Mouse (Mus musculus): ENCODE data around the gene Utp4. TPM values are rescaled to one million over a fixed set of nuclear protein-coding genes. Genes with fewer than 3 reads are reported as not detected.
"Not testable (repeated sequence)": the region's sequence is repeated elsewhere in the genome, so short reads cannot be mapped to it uniquely, and the experiment has no call there.

The Utp4 gene
- total RNA-seq, 2 experiments from 2014 or later = 43.4 to 47.9 TPM

DNA sequence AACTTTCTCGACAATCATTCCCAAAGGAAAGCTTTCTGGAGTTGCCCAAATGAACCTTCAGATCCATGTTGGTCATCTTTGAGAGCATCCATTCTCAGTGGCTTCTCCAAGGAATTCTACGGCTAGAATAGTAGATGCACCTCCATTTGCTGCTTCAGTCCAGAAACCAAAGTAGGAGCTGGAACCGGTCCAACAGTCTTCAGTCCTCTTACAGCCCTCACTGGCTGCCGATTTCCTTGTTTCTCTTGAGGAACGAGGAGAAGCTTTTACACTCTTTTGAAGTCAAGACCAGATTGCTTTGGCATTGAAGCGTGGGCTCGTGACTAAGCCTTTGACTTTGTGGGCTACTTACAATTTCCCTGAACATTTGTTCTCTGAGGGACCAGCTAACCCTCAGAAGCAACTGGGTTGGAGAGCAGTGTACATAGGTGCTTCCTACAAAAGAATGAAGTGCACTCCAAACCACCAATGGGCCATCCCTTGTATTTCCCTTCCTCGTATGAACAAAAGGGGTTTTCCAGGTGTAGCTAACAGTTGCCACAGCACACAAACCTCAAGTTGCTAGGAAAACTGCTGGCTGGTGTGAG, 13.2 kb upstream of the Utp4 start:
- DNase-seq (ENCODE audit: low spot score in 2 of 2) = no peak
- no peak overlapping the region for H3K4me3 ChIP-seq
- H3K27ac ChIP-seq = no peak overlapping the region
- no peak for TF ChIP-seq CTCF (conservative IDR thresholded peaks at IDR 0.05)

GRCm38 (mm10) chr8:106884094-106884493, 9.3 kb upstream of the Utp4 start:
- not testable (repeated sequence) for DNase-seq (ENCODE audit: low spot score in 2 of 2); H3K27ac ChIP-seq; H3K4me3 ChIP-seq

DNA sequence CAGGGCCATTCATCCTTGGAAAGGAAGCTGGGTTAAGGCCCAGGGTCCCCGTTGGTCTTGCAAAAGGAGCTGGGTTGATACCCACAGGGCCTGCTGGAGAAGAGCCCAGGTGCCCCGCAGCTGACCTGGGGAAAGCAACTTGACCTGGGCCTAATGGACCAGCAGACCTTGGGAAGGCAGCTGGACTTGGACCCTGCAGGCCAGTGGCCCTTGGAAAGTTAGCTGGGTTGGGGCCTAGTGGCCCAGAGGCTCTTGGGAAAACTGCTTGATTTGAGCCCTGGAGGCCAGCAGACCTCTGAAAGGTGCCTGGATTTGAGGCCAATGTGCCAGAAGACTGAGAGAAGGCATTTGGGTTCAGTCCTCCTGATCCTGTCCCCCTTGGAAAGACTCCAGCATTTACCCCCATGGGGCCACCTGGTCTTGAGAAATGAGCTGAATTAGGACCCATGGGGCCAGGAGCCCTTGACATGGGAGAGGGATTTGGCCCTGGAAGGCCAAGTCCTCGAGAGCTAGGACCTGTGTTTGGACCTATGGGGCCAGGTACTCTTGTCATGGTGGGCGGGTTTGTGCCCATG, 8.5 kb upstream of the Utp4 start:
- not testable (repeated sequence) for DNase-seq (ENCODE audit: low spot score in 2 of 2); H3K27ac ChIP-seq; H3K4me3 ChIP-seq

DNA sequence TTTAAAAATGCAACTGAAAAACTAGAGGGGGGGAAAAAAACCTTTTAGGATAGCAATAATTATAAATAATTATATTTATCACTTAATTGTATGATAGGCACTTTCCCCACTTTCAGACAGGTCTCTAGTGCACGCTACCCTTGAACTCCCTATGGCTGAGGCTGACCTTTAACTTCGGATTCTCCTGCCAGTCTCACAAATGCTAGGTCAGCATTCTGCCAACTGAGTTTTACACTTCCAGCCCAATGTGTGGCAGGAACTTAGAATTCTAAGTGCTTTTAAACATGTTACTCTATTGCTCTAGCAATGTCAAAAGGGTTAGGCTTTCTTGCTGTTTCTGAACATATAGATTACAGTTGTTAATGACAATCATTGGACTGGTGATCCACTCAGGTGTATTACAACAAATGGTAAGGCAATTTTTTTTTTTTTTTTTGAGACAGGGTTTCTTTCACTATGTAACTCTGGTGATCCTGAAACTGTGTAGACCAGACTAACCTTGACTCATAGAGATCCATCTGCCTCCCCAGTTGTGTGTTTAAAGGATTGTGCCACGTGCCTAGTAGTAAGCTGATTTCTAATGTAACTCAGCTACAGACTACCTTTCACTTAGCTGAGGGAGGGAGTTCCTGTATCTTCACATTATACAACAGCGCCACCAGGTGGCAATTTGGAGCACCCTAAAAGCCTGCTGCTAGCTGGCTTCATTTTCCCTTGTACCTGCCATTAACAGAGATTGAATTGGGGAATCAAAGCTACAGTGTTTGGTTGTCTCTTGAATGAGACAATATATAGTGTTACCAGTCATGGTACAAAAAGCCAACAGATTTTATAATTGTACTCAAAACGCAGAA, 5.9 kb upstream of the Utp4 start:
- peak; percentile 96 for TF ChIP-seq CTCF (conservative IDR thresholded peaks at IDR 0.05)

DNA sequence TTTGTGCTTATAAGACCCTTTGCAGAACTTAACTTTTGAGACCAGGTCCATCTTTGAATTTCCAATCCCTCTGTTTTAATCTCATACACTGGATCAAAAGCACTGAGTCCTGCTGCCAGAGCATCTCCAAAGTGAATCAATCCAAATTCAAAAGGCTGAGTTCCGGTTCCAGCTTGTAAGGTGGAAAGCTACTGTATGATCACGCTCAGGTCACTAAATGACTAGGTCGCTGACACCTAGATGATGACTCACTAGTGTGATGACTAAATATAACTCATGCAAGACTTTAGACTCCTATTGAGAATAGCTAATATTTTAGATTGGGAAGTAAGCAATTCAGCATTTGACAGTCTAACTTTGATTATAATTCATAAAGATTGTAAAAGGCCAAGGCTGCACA, 4.6 kb upstream of the Utp4 start:
- H3K4me3 ChIP-seq = no peak overlapping the region
- no peak for TF ChIP-seq CTCF (conservative IDR thresholded peaks at IDR 0.05)
- no peak for DNase-seq (ENCODE audit: low spot score in 2 of 2)
- H3K27ac ChIP-seq = no peak overlapping the region

More for the DNA sequence above, 5.9 kb upstream of the Utp4 start:
- H3K4me3 ChIP-seq = no peak overlapping the region
- peak; percentile 67 to 84 for DNase-seq (ENCODE audit: low spot score in 2 of 2)
- no peak overlapping the region; the same call in 1 of the 2 replicates for H3K27ac ChIP-seq

GRCm38 (mm10) chr8:106892210-106892805, 1.1 kb upstream of the Utp4 start:
- DNase-seq (ENCODE audit: low spot score in 2 of 2) = no peak
- Histone ChIP-seq H3K4me3 (peak overlapping the region; percentile 92), H3K27ac (peak overlapping the region; percentile 90)
- no peak for TF ChIP-seq CTCF (conservative IDR thresholded peaks at IDR 0.05)

GRCm38 (mm10) chr8:106892806-106893451, 507 bp upstream of the Utp4 start:
- TF ChIP-seq CTCF (conservative IDR thresholded peaks at IDR 0.05) = no peak
- Histone ChIP-seq H3K4me3 (peak overlapping the region; percentile 92), H3K27ac (peak overlapping the region; percentile 90)
- DNase-seq (ENCODE audit: low spot score in 2 of 2) = no peak

- DNase-seq (ENCODE audit: low spot score in 2 of 2) = no peak
- no peak for TF ChIP-seq CTCF (conservative IDR thresholded peaks at IDR 0.05)
- no peak overlapping the region for H3K27ac ChIP-seq
- no peak overlapping the region for H3K4me3 ChIP-seq
Measured at GRCm38 (mm10) chr8:106899473-106899872, 6.0 kb downstream of the Utp4 start.

DNA sequence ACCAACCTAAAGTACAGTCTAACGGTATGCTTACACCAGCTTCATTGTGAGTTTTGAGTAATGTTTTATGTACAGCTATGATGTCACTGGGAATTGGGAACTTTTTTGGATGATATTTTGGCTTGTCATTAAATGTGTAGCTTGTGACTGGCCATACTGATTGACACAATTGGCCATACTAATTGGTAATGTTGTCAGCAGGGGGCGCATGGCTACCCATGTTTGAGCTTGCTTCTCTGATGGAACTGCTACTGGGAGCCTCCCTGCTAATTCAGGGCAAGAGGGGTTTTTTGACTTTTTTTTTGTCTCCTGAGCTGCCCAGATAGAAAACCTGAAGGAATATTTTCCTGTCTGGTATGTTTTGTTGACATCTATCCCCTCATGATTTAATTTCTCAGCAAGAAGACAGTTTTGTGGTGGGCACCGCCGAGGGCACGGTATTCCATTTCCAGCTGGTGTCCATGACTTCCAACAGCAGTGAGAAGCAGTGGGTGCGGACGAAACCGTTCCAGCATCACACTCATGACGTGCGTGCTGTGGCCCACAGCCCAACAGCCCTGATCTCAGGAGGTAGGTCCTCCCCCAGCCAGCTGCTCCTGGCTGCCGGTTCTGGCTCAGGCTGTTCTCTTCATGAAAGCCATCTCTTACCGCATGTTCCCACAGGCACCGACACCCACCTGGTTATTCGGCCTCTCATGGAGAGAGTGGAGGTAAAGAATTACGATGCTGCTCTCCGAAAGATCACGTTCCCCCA, 12.5 kb downstream of the Utp4 start:
- TF ChIP-seq CTCF (conservative IDR thresholded peaks at IDR 0.05) = peak; percentile 78
- peak; percentile 78 to 80 for DNase-seq (ENCODE audit: low spot score in 2 of 2)
- H3K27ac ChIP-seq = peak overlapping the region; percentile 84

DNA sequence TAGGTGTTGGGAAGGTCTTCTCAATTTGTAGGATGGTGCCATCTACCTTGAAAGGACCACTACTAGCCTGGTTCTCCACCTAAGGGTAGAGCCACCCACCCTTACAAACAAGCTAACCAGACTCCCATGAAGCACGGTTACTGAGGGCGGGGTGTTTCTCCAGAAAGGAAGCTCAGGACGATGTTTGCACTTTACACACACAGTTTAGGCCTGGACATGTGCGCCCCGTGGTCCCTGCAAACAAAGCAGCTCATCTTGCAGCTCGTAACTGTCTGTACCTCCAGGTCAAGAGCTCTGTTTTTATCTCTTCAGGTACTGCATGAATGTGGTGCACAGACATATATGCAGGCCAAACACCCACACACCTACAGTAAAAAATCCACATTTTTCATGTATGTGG, 13.2 kb downstream of the Utp4 start:
- no peak for TF ChIP-seq CTCF (conservative IDR thresholded peaks at IDR 0.05)
- H3K4me3 ChIP-seq = no peak overlapping the region
- H3K27ac ChIP-seq = peak overlapping the region; percentile 84

More for the DNA sequence above, 12.5 kb downstream of the Utp4 start:
- H3K4me3 ChIP-seq = no peak overlapping the region

GRCm38 (mm10) chr8:106907450-106907849, 14.0 kb downstream of the Utp4 start:
- TF ChIP-seq CTCF (conservative IDR thresholded peaks at IDR 0.05) = no peak
- Histone ChIP-seq H3K27ac (peak overlapping the region; percentile 84), H3K4me3 (no peak overlapping the region)
- DNase-seq (ENCODE audit: low spot score in 2 of 2) = no peak

More for the DNA sequence above, 13.2 kb downstream of the Utp4 start:
- no peak for DNase-seq (ENCODE audit: low spot score in 2 of 2)

DNA sequence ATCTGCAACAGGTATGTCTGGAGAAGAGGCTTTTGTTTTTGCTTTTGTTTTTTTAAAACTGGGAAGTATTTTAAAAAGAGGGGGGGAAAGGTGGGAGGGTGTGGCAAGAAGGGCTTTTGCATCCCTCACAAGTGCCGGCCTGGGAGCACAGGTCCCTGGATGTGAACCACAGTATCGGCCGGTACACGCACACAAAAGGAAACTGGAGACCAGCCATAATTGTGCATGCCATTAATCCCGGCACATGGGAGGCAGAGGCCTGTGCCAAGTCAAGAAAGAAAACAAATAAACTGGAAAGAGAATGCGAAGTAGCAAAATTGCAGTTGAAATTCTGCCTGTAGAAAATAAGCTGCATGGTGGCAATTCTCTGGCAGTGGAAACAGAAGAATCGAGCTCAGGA, 14.9 kb downstream of the Utp4 start:
- no peak for DNase-seq (ENCODE audit: low spot score in 2 of 2)
- Histone ChIP-seq H3K27ac (peak overlapping the region; percentile 84), H3K4me3 (no peak overlapping the region)
- no peak for TF ChIP-seq CTCF (conservative IDR thresholded peaks at IDR 0.05)

Measured in layer of hippocampus, adult 2 months (tissue).